Mouse (Mus musculus): Measurements from ENCODE around the gene Pbld1.

Pbld1 gene

GRCm38 (mm10) chr10:63092616-63093550 is 32.9 kb downstream of the Pbld1 start:
- DNase-seq (ENCODE audit: low read depth): no peak

- DNase-seq (ENCODE audit: low read depth): no peak
Measured at GRCm38 (mm10) chr10:63096757-63097156, 36.8 kb downstream of the Pbld1 start.

DNA sequence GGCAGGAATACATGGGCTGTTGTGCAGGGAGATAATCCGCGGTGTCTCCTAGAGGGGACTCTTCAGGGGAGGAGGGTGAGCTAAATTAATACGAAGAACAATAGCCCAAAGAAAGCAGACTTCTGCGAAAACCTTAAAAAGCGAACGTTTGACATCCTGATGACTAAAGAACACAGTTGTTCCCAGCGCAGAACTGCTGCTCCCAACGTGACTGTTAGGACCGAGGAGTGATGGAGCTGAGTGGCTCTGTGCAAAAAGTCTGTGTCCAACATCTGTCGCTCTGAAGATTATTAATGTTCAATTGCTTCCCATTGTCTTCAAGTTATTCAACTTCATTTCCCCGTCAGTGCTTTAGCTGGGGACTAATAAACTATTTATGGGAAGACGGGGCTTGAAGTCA is 38.2 kb downstream of the Pbld1 start:
- no peak for DNase-seq (ENCODE audit: low read depth)

- no peak for DNase-seq (ENCODE audit: low read depth)
Measured at GRCm38 (mm10) chr10:63099521-63099920, 39.6 kb downstream of the Pbld1 start, which contains the start of gene Atoh7. Gene Atoh7 (plus strand): TSS chr10:63099651.

DNA sequence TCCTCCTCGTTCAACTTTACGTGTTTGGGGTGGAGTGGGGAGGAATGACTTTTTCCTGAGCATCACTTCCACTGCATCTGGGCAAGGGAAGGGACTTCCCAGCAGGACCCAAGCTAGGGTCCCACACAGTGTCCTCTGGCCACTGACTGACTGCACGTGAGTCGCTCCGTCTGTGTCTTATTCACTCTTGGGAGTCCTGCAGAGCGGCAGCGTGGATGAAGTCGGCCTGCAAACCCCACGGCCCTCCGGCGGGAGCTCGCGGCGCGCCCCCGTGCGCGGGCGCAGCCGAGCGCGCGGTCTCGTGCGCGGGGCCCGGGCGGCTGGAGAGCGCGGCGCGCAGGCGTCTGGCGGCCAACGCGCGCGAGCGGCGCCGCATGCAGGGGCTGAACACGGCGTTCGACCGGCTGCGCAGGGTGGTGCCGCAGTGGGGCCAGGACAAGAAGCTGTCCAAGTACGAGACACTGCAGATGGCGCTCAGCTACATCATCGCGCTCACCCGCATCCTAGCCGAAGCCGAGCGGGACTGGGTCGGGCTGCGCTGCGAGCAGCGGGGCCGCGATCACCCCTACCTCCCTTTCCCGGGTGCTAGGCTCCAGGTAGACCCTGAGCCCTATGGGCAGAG is 40.1 kb downstream of the Pbld1 start:
- DNase-seq (ENCODE audit: low read depth): no peak

DNA sequence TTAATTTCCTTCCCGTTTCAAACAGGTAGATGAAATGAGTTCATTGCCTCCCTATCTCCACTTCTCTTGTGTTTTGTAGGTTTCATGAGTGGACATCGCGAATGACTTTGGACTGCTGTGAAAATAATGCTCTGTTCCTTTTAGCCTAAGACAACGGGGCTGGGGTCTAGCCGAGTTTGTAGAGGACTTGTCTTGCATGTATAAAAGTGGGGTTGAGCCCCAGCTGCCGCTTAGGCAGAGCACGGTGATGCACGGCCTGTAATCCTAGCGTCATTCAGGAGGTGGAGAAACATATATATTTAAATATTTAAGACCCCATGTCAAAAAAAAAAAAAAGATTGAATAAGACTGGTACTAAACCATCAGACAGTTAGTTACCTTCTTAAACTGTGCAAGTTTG is 40.7 kb downstream of the Pbld1 start:
- no peak for DNase-seq (ENCODE audit: low read depth)

GRCm38 (mm10) chr10:63113027-63113604 is 53.2 kb downstream of the Pbld1 start:
- peak; percentile 8 for DNase-seq (ENCODE audit: low read depth)

GRCm38 (mm10) chr10:63113716-63114360 is 53.9 kb downstream of the Pbld1 start:
- DNase-seq (ENCODE audit: low read depth): no peak

- DNase-seq (ENCODE audit: low read depth): no peak
Measured at GRCm38 (mm10) chr10:63115881-63116280, 55.9 kb downstream of the Pbld1 start.

GRCm38 (mm10) chr10:63116376-63116775 is 56.4 kb downstream of the Pbld1 start:
- no peak for DNase-seq (ENCODE audit: low read depth)

DNA sequence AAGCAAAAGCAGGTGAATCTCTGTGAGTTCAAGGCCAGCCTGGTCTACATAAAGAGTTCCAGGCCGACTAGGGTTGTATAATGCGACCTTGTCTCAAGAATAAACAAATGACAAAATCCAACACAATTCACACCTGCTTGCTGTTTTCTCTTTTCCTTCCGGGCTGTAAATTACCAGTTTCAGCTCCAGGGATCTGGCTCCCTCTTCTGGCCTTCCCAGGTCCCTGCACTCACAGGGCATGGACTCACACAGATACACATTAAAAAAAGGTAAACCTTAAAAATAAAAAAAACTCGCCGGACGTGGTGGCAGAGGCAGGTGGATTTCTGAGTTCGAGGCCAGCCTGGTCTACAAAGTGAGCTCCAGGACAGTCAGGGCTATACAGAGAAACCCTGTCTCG is 57.6 kb downstream of the Pbld1 start:
- DNase-seq (ENCODE audit: low read depth): no peak

- DNase-seq (ENCODE audit: low read depth): no peak
Measured at GRCm38 (mm10) chr10:63119916-63120315, 60.0 kb downstream of the Pbld1 start.

GRCm38 (mm10) chr10:63121961-63122360 is 62.0 kb downstream of the Pbld1 start:
- no peak for DNase-seq (ENCODE audit: low read depth)

- no peak for DNase-seq (ENCODE audit: low read depth)
Measured at GRCm38 (mm10) chr10:63122516-63122915, 62.6 kb downstream of the Pbld1 start.

DNA sequence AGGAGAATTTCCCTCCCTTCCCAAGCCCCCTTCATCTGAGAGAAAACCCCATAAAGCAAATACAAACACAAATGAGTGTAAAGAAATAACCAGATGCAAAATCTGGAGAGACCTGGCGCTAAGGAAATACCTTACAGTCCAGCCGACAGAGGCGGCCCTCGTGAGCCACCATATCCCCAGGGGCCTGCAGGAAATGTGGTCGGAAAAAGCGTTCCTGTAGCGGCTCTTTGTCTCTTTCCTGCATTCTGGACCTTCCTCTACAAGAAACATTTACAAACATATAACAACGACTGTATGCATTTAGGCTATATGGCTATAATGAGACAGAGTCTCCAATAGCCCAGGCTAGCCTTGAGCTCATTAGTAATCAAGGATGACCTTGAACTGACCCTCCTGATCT is 63.2 kb downstream of the Pbld1 start:
- DNase-seq (ENCODE audit: low read depth): no peak

GRCm38 (mm10) chr10:63124016-63124415 is 64.1 kb downstream of the Pbld1 start:
- no peak for DNase-seq (ENCODE audit: low read depth)

- DNase-seq (ENCODE audit: low read depth): no peak
Measured at GRCm38 (mm10) chr10:63125343-63125742, 65.4 kb downstream of the Pbld1 start.

DNA sequence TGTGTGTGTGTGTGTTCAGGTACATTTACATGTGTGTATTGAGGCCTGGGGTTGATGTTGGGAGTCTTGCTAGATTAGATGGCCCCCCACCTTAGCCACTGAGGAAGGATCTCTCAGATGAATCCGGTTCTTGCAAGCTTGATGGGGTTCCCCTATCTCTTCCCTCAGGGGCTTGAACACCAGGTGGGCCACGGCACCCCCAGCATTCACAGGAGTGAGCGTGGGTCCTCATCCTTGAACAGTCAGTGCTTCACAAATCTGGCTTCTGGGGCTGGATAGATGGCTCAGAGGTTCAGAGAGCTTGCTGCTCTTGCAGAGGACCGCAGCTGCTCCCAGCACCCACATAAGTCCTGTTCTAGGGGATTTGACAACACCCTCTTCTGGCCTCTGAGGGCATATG is 66.2 kb downstream of the Pbld1 start:
- no peak for DNase-seq (ENCODE audit: low read depth)

GRCm38 (mm10) chr10:63127156-63127555 is 67.2 kb downstream of the Pbld1 start:
- DNase-seq (ENCODE audit: low read depth): no peak

Data from fibroblast of lung, adult 2 months (primary cell).